Mouse (Mus musculus) ZHBTc4 (cell line): ENCODE results near the gene Vgll4.
A peak's percentile ranks its signal among the peaks of the same experiment; 100 is the strongest.

Experiments used
- DNase-seq: peaks from one replicate; pipeline ENCODE4 v3.0.0-alpha.2; 2011; ENCODE audit warnings: low read depth, low spot score

Vgll4 gene

GRCm38 (mm10) chr6:114846153-114846772 lies 123.5 kb downstream of the Vgll4 start:
- peak; percentile 55 for DNase-seq

GRCm38 (mm10) chr6:114842863-114843262 lies 126.9 kb downstream of the Vgll4 start:
- DNase-seq: no peak

- DNase-seq: no peak
Observed at GRCm38 (mm10) chr6:114842131-114842530, 127.7 kb downstream of the Vgll4 start.

GRCm38 (mm10) chr6:114840012-114840411 lies 129.8 kb downstream of the Vgll4 start:
- no peak for DNase-seq

GRCm38 (mm10) chr6:114838872-114839271 lies 130.9 kb downstream of the Vgll4 start:
- DNase-seq: no peak

GRCm38 (mm10) chr6:114836433-114836832 lies 133.4 kb downstream of the Vgll4 start:
- DNase-seq: no peak

- no peak for DNase-seq
Observed at GRCm38 (mm10) chr6:114835752-114836151, 134.0 kb downstream of the Vgll4 start.

GRCm38 (mm10) chr6:114835344-114835743 lies 134.4 kb downstream of the Vgll4 start:
- no peak for DNase-seq

- DNase-seq: no peak
Observed at GRCm38 (mm10) chr6:114833791-114834346, 135.9 kb downstream of the Vgll4 start.

GRCm38 (mm10) chr6:114833058-114833685 lies 136.6 kb downstream of the Vgll4 start:
- no peak for DNase-seq

GRCm38 (mm10) chr6:114831807-114832206 lies 138.0 kb downstream of the Vgll4 start:
- no peak for DNase-seq

- peak; percentile 28 for DNase-seq
Observed at GRCm38 (mm10) chr6:114829660-114830438, 139.9 kb downstream of the Vgll4 start.

GRCm38 (mm10) chr6:114826889-114827288 lies 142.9 kb downstream of the Vgll4 start:
- peak; percentile 19 for DNase-seq

GRCm38 (mm10) chr6:114821646-114822045 lies 148.1 kb downstream of the Vgll4 start:
- DNase-seq: no peak

GRCm38 (mm10) chr6:114819971-114820481 lies 149.8 kb downstream of the Vgll4 start:
- DNase-seq: no peak

GRCm38 (mm10) chr6:114818471-114818870 lies 151.3 kb downstream of the Vgll4 start:
- no peak for DNase-seq

- DNase-seq: no peak
Observed at GRCm38 (mm10) chr6:114817948-114818347, 151.8 kb downstream of the Vgll4 start.

- DNase-seq: peak; percentile 74
Observed at GRCm38 (mm10) chr6:114814882-114815650, 154.7 kb downstream of the Vgll4 start.

GRCm38 (mm10) chr6:114814199-114814881 lies 155.5 kb downstream of the Vgll4 start:
- no peak for DNase-seq

- no peak for DNase-seq
Observed at GRCm38 (mm10) chr6:114812779-114813178, 157.0 kb downstream of the Vgll4 start.

- no peak for DNase-seq
Observed at GRCm38 (mm10) chr6:114812322-114812721, 157.5 kb downstream of the Vgll4 start.
